Mouse (Mus musculus): ENCODE results near the gene Cds2. TPM values are rescaled to one million over a fixed set of nuclear protein-coding genes. Genes with fewer than 3 reads are reported as not detected.
A peak's percentile ranks its signal among the peaks of the same experiment; 100 is the strongest.
"Not testable (repeated sequence)": the region's sequence is repeated elsewhere in the genome, so short reads cannot be mapped to it uniquely, and the experiment has no call there.

The Cds2 gene
- polyA plus RNA-seq, 1 experiment = 181 TPM

- peaks cover 37% of the 10 kb centered on the region for H3K4me1 ChIP-seq (ENCODE audit: control insufficient read depth, insufficient read depth, low read length)
- WGBS = 22% methylated on average over 15 of the region's 15 CpGs
Observed at GRCm38 (mm10) chr2:132283236-132284070, 20.5 kb downstream of the Cds2 start.

GRCm38 (mm10) chr2:132284492-132285139 is 21.7 kb downstream of the Cds2 start:
- peaks cover 34% of the 10 kb centered on the region for H3K4me1 ChIP-seq (ENCODE audit: control insufficient read depth, insufficient read depth, low read length)
- 58% methylated on average over 12 of the region's 12 CpGs for WGBS
- peak overlapping the region; percentile 36 for H3K27ac ChIP-seq (ENCODE audit: insufficient read depth, low read depth, low read length)
- no peak for TF ChIP-seq CTCF (IDR thresholded peaks at IDR 0.05; ENCODE audit: insufficient read depth, low read depth, low read length)
- H3K4me3 ChIP-seq (ENCODE audit: insufficient read depth, low read depth, low read length) = no peak overlapping the region

More at GRCm38 (mm10) chr2:132283236-132284070, 20.5 kb downstream of the Cds2 start:
- Histone ChIP-seq H3K4me3 (ENCODE audit: insufficient read depth, low read depth, low read length) (no peak overlapping the region), H3K27ac (ENCODE audit: insufficient read depth, low read depth, low read length) (no peak overlapping the region)
- no peak for TF ChIP-seq CTCF (IDR thresholded peaks at IDR 0.05; ENCODE audit: insufficient read depth, low read depth, low read length)
- no peak for TF ChIP-seq POLR2A (IDR thresholded peaks at IDR 0.05; ENCODE audit: insufficient read depth, low read depth, low read length)

GRCm38 (mm10) chr2:132285722-132286121 is 22.8 kb downstream of the Cds2 start:
- WGBS = 94% methylated on average over 5 of the region's 5 CpGs
- not testable (repeated sequence) for H3K27ac ChIP-seq (ENCODE audit: insufficient read depth, low read depth, low read length); H3K4me3 ChIP-seq (ENCODE audit: insufficient read depth, low read depth, low read length)

GRCm38 (mm10) chr2:132286376-132287076 is 23.6 kb downstream of the Cds2 start:
- 60% methylated on average over 9 of the region's 9 CpGs for WGBS
- Histone ChIP-seq H3K4me3 (ENCODE audit: insufficient read depth, low read depth, low read length) (no peak overlapping the region), H3K27ac (ENCODE audit: insufficient read depth, low read depth, low read length) (no peak overlapping the region), H3K4me1 (ENCODE audit: control insufficient read depth, insufficient read depth, low read length) (peaks cover 35% of the 10 kb centered on the region)
- TF ChIP-seq POLR2A (IDR thresholded peaks at IDR 0.05; ENCODE audit: insufficient read depth, low read depth, low read length) = no peak
- no peak for TF ChIP-seq CTCF (IDR thresholded peaks at IDR 0.05; ENCODE audit: insufficient read depth, low read depth, low read length)

More at GRCm38 (mm10) chr2:132285722-132286121, 22.8 kb downstream of the Cds2 start:
- peaks cover 34% of the 10 kb centered on the region for H3K4me1 ChIP-seq (ENCODE audit: control insufficient read depth, insufficient read depth, low read length)

- H3K4me1 ChIP-seq (ENCODE audit: control insufficient read depth, insufficient read depth, low read length) = peaks cover 32% of the 10 kb centered on the region
- WGBS = 81% methylated on average over 5 of the region's 7 CpGs
- not testable (repeated sequence) for H3K4me3 ChIP-seq (ENCODE audit: insufficient read depth, low read depth, low read length); H3K27ac ChIP-seq (ENCODE audit: insufficient read depth, low read depth, low read length)
Observed at GRCm38 (mm10) chr2:132289213-132289612, 26.3 kb downstream of the Cds2 start.

GRCm38 (mm10) chr2:132290808-132291207 is 27.9 kb downstream of the Cds2 start:
- WGBS = 45% methylated on average over 6 of the region's 6 CpGs
- Histone ChIP-seq H3K4me1 (ENCODE audit: control insufficient read depth, insufficient read depth, low read length) (peaks cover 32% of the 10 kb centered on the region), H3K4me3 (ENCODE audit: insufficient read depth, low read depth, low read length) (no peak overlapping the region), H3K27ac (ENCODE audit: insufficient read depth, low read depth, low read length) (peak overlapping the region; percentile 53)
- TF ChIP-seq POLR2A (IDR thresholded peaks at IDR 0.05; ENCODE audit: insufficient read depth, low read depth, low read length) = no peak
- TF ChIP-seq CTCF (IDR thresholded peaks at IDR 0.05; ENCODE audit: insufficient read depth, low read depth, low read length) = no peak

- Histone ChIP-seq H3K27ac (ENCODE audit: insufficient read depth, low read depth, low read length) (peak overlapping the region; percentile 53), H3K4me3 (ENCODE audit: insufficient read depth, low read depth, low read length) (no peak overlapping the region), H3K4me1 (ENCODE audit: control insufficient read depth, insufficient read depth, low read length) (peaks cover 36% of the 10 kb centered on the region)
- no peak for TF ChIP-seq CTCF (IDR thresholded peaks at IDR 0.05; ENCODE audit: insufficient read depth, low read depth, low read length)
- TF ChIP-seq POLR2A (IDR thresholded peaks at IDR 0.05; ENCODE audit: insufficient read depth, low read depth, low read length) = no peak
- WGBS = 49% methylated on average over 3 of the region's 3 CpGs
Observed at GRCm38 (mm10) chr2:132291265-132291664, 28.3 kb downstream of the Cds2 start.

GRCm38 (mm10) chr2:132292083-132292482 is 29.1 kb downstream of the Cds2 start:
- TF ChIP-seq POLR2A (IDR thresholded peaks at IDR 0.05; ENCODE audit: insufficient read depth, low read depth, low read length) = no peak
- no peak for TF ChIP-seq CTCF (IDR thresholded peaks at IDR 0.05; ENCODE audit: insufficient read depth, low read depth, low read length)
- Histone ChIP-seq H3K4me1 (ENCODE audit: control insufficient read depth, insufficient read depth, low read length) (peaks cover 43% of the 10 kb centered on the region), H3K27ac (ENCODE audit: insufficient read depth, low read depth, low read length) (peak overlapping the region; percentile 79), H3K4me3 (ENCODE audit: insufficient read depth, low read depth, low read length) (no peak overlapping the region)
- 5% methylated on average over 4 of the region's 4 CpGs for WGBS

All from olfactory bulb, adult 2 months (tissue).